Mouse (Mus musculus) E14TG2a.4 (cell line): ENCODE data around the gene C2.

Experiments used
- CTCF ChIP-seq: conservative IDR thresholded peaks from 2 replicates; pipeline ENCODE4 v1.5.1; 2014; ENCODE audit warnings: low read length
- NANOG ChIP-seq: IDR thresholded peaks from 2 replicates; pipeline ENCODE4 v1.6.1; 2014; ENCODE audit warnings: borderline replicate concordance, low read length, mixed read lengths

DNA sequence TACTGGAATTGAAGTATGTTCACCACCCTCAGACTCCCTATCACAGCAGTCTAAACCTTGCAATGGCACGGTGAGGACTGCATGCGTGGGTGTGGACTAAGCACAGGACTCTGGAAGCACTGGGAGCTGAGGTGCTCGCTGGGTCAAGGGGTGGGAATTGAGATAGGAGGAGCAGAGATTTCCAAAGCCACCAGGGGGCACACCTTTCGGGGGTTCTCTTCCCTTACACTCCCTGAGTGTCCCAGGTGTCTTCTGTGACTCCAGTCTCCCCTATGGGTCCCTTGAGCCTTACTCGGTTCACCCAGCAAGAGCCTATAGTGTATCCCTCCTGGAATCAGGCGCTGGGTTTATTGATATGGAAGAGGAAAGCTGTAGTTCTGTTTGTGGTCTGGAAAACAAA lies 24.9 kb upstream of the C2 start:
- TF ChIP-seq CTCF (peak; percentile 43), NANOG (no peak)
